Mouse (Mus musculus): Measurements from ENCODE around the gene Slc6a17. TPM values are rescaled to one million over a fixed set of nuclear protein-coding genes. Genes with fewer than 3 reads are reported as not detected.
A peak's percentile ranks its signal among the peaks of the same experiment; 100 is the strongest.

Slc6a17 gene
- 1.2 TPM in 1 of 2 replicates, not detected in the other for total RNA-seq (2014; fragmentation: Nextera tagmentation)
- total RNA-seq (2017): 0.11 and 0.12 TPM in 2 replicates
- not detected in 2 replicates for polyA plus RNA-seq (2012)

GRCm38 (mm10) chr3:107517631-107518108 lies at the start of gene Slc6a17:
Gene Slc6a17, minus strand, starts transcription at chr3:107518018.
- ATAC-seq (ENCODE audit: extremely low read depth, insufficient number of reproducible peaks, low FRiP score, poor library complexity, severe bottlenecking) (no peak), DNase-seq (ENCODE audit: low spot score) (no peak)
- Histone ChIP-seq H3K9me3 (replicated peaks) (no peaks in the 10 kb centered on the region), H3K36me3 (replicated peaks) (no peaks in the 10 kb centered on the region), H3K4me1 (ENCODE audit: insufficient read depth, low read depth, low read length) (no peaks in the 10 kb centered on the region), H3K4me3 (ENCODE audit: low read depth, low read length) (no peak within 1 kb of the TSS), H3K27me3 (ENCODE audit: insufficient read depth, low read length) (no peaks in the 10 kb centered on the region; the same call in 1 of the 2 replicates)
- TF ChIP-seq GATA2 (IDR thresholded peaks at IDR 0.05; ENCODE audit: borderline replicate concordance, low read depth, low read length) (no peak), TAL1 (conservative IDR thresholded peaks at IDR 0.05; ENCODE audit: low read depth, low read length) (no peak), POLR2AphosphoS5 (IDR thresholded peaks at IDR 0.05; ENCODE audit: insufficient replicate concordance, low read depth, low read length) (no peak), CTCF (IDR thresholded peaks at IDR 0.05; ENCODE audit: low read depth, low read length) (no peak), GATA1 (IDR thresholded peaks at IDR 0.05; ENCODE audit: borderline replicate concordance, low read length) (no peak)

- Histone ChIP-seq H3K4me1 (ENCODE audit: insufficient read depth, low read depth, low read length) (no peaks in the 10 kb centered on the region), H3K4me3 (ENCODE audit: low read depth, low read length) (no peak overlapping the region), H3K36me3 (replicated peaks) (no peaks in the 10 kb centered on the region), H3K27me3 (ENCODE audit: insufficient read depth, low read length) (peaks cover 67% of the 10 kb centered on the region), H3K9me3 (replicated peaks) (no peaks in the 10 kb centered on the region)
- DNase-seq (ENCODE audit: low spot score) (no peak), ATAC-seq (ENCODE audit: extremely low read depth, insufficient number of reproducible peaks, low FRiP score, poor library complexity, severe bottlenecking) (no peak)
- TF ChIP-seq GATA1 (IDR thresholded peaks at IDR 0.05; ENCODE audit: borderline replicate concordance, low read length): no peak
- no peak for TF ChIP-seq POLR2AphosphoS5 (IDR thresholded peaks at IDR 0.05; ENCODE audit: insufficient replicate concordance, low read depth, low read length)
- no peak for TF ChIP-seq CTCF (IDR thresholded peaks at IDR 0.05; ENCODE audit: low read depth, low read length)
- no peak for TF ChIP-seq GATA2 (IDR thresholded peaks at IDR 0.05; ENCODE audit: borderline replicate concordance, low read depth, low read length)
- no peak for TF ChIP-seq TAL1 (conservative IDR thresholded peaks at IDR 0.05; ENCODE audit: low read depth, low read length)
Observed at GRCm38 (mm10) chr3:107565331-107565730, 47.5 kb upstream of the Slc6a17 start.

- H3K27me3 ChIP-seq (ENCODE audit: insufficient read depth, low read length): peaks cover 62% of the 10 kb centered on the region
- ATAC-seq (ENCODE audit: extremely low read depth, insufficient number of reproducible peaks, low FRiP score, poor library complexity, severe bottlenecking) (no peak), DNase-seq (ENCODE audit: low spot score) (no peak)
- H3K4me3 ChIP-seq (ENCODE audit: low read depth, low read length): no peak overlapping the region
- TF ChIP-seq GATA1 (IDR thresholded peaks at IDR 0.05; ENCODE audit: borderline replicate concordance, low read length) (no peak), TAL1 (conservative IDR thresholded peaks at IDR 0.05; ENCODE audit: low read depth, low read length) (no peak), CTCF (IDR thresholded peaks at IDR 0.05; ENCODE audit: low read depth, low read length) (no peak), GATA2 (IDR thresholded peaks at IDR 0.05; ENCODE audit: borderline replicate concordance, low read depth, low read length) (no peak), POLR2AphosphoS5 (IDR thresholded peaks at IDR 0.05; ENCODE audit: insufficient replicate concordance, low read depth, low read length) (no peak)
- no peaks in the 10 kb centered on the region for H3K36me3 ChIP-seq (replicated peaks)
- no peaks in the 10 kb centered on the region for H3K9me3 ChIP-seq (replicated peaks)
- H3K4me1 ChIP-seq (ENCODE audit: insufficient read depth, low read depth, low read length): no peaks in the 10 kb centered on the region
Observed at GRCm38 (mm10) chr3:107563880-107564279, 46.1 kb upstream of the Slc6a17 start.

- TF ChIP-seq TAL1 (conservative IDR thresholded peaks at IDR 0.05; ENCODE audit: low read depth, low read length): no peak
- no peak for TF ChIP-seq GATA2 (IDR thresholded peaks at IDR 0.05; ENCODE audit: borderline replicate concordance, low read depth, low read length)
- TF ChIP-seq POLR2AphosphoS5 (IDR thresholded peaks at IDR 0.05; ENCODE audit: insufficient replicate concordance, low read depth, low read length): no peak
- no peak for TF ChIP-seq GATA1 (IDR thresholded peaks at IDR 0.05; ENCODE audit: borderline replicate concordance, low read length)
- TF ChIP-seq CTCF (IDR thresholded peaks at IDR 0.05; ENCODE audit: low read depth, low read length): no peak
- no peak overlapping the region for H3K4me3 ChIP-seq (ENCODE audit: low read depth, low read length)
- H3K4me1 ChIP-seq (ENCODE audit: insufficient read depth, low read depth, low read length): no peaks in the 10 kb centered on the region
- peaks cover 53% of the 10 kb centered on the region for H3K27me3 ChIP-seq (ENCODE audit: insufficient read depth, low read length)
- ATAC-seq (ENCODE audit: extremely low read depth, insufficient number of reproducible peaks, low FRiP score, poor library complexity, severe bottlenecking) (no peak), DNase-seq (ENCODE audit: low spot score) (no peak)
- no peaks in the 10 kb centered on the region for H3K9me3 ChIP-seq (replicated peaks)
- no peaks in the 10 kb centered on the region for H3K36me3 ChIP-seq (replicated peaks)
Observed at GRCm38 (mm10) chr3:107562591-107562990, 44.8 kb upstream of the Slc6a17 start.

- Histone ChIP-seq H3K36me3 (replicated peaks) (no peaks in the 10 kb centered on the region), H3K27me3 (ENCODE audit: insufficient read depth, low read length) (peaks cover 50% of the 10 kb centered on the region), H3K4me1 (ENCODE audit: insufficient read depth, low read depth, low read length) (no peaks in the 10 kb centered on the region), H3K4me3 (ENCODE audit: low read depth, low read length) (no peak overlapping the region), H3K9me3 (replicated peaks) (no peaks in the 10 kb centered on the region)
- ATAC-seq (ENCODE audit: extremely low read depth, insufficient number of reproducible peaks, low FRiP score, poor library complexity, severe bottlenecking) (no peak), DNase-seq (ENCODE audit: low spot score) (no peak)
- TF ChIP-seq GATA1 (IDR thresholded peaks at IDR 0.05; ENCODE audit: borderline replicate concordance, low read length): no peak
Observed at GRCm38 (mm10) chr3:107562104-107562503, 44.3 kb upstream of the Slc6a17 start.

- peak; percentile 47 for DNase-seq (ENCODE audit: low spot score)
- H3K4me3 ChIP-seq (ENCODE audit: low read depth, low read length): no peak overlapping the region
- peak; percentile 77; the same call in 1 of the 2 replicates for ATAC-seq (ENCODE audit: extremely low read depth, insufficient number of reproducible peaks, low FRiP score, poor library complexity, severe bottlenecking)
- H3K36me3 ChIP-seq (replicated peaks): no peaks in the 10 kb centered on the region
- no peak for TF ChIP-seq POLR2AphosphoS5 (IDR thresholded peaks at IDR 0.05; ENCODE audit: insufficient replicate concordance, low read depth, low read length)
- TF ChIP-seq CTCF (IDR thresholded peaks at IDR 0.05; ENCODE audit: low read depth, low read length): peak; percentile 58
- TF ChIP-seq GATA1 (IDR thresholded peaks at IDR 0.05; ENCODE audit: borderline replicate concordance, low read length): no peak
- no peak for TF ChIP-seq TAL1 (conservative IDR thresholded peaks at IDR 0.05; ENCODE audit: low read depth, low read length)
- peaks cover 43% of the 10 kb centered on the region for H3K27me3 ChIP-seq (ENCODE audit: insufficient read depth, low read length)
- no peaks in the 10 kb centered on the region for H3K4me1 ChIP-seq (ENCODE audit: insufficient read depth, low read depth, low read length)
- H3K9me3 ChIP-seq (replicated peaks): no peaks in the 10 kb centered on the region
Observed at GRCm38 (mm10) chr3:107559183-107559582, 41.4 kb upstream of the Slc6a17 start.

Measured in G1E (cell line).